Mouse (Mus musculus) liver, adult 2 months (tissue): ENCODE data around the gene Spire2. TPM values are rescaled to one million over a fixed set of nuclear protein-coding genes. Genes with fewer than 3 reads are reported as not detected.

Source experiments
- DNase-seq: peaks from one replicate; pipeline ENCODE4 v3.0.0-alpha.2; 2011; ENCODE audit warnings: low read depth, low spot score; ENCODE audit errors: extremely low read depth
- H3K27ac ChIP-seq: fragments of 200-500 bp; replicated peaks from 2 replicates; pipeline ENCODE4 v1.5.1; 2012; ENCODE audit warnings: low read depth, mild to moderate bottlenecking, control low read depth, inconsistent platforms, low read length; ENCODE audit not compliant: insufficient read depth
- H3K27me3 ChIP-seq: fragments of 200-500 bp; 2 replicates; pipeline ENCODE4 v1.6.1; 2012; ENCODE audit warnings: mild to moderate bottlenecking, moderate library complexity, low read length, inconsistent platforms; ENCODE audit not compliant: control insufficient read depth, insufficient read depth
- H3K36me3 ChIP-seq: fragments of 200-500 bp; 2 replicates; pipeline ENCODE4 v1.6.1; 2012; ENCODE audit warnings: low read length, inconsistent platforms; ENCODE audit not compliant: control insufficient read depth, insufficient read depth
- H3K4me1 ChIP-seq: fragments of 200-500 bp; 2 replicates; pipeline ENCODE4 v1.6.1; 2011; ENCODE audit warnings: low read length; ENCODE audit not compliant: control insufficient read depth, insufficient read depth
- H3K4me3 ChIP-seq: fragments of 200-500 bp; 2 replicates; pipeline ENCODE4 v1.5.1; 2011; ENCODE audit warnings: low read depth, mild to moderate bottlenecking, control low read depth, low read length, moderate library complexity; ENCODE audit not compliant: insufficient read depth
- H3K79me2 ChIP-seq: fragments of 200-500 bp; 2 replicates; pipeline ENCODE4 v1.6.1; 2012; ENCODE audit warnings: inconsistent platforms, mild to moderate bottlenecking, low read length, moderate library complexity; ENCODE audit not compliant: control insufficient read depth, insufficient read depth
- H3K9ac ChIP-seq: fragments of 200-500 bp; 2 replicates; pipeline ENCODE4 v1.6.1; 2012; ENCODE audit warnings: low read depth, mild to moderate bottlenecking, control low read depth, inconsistent platforms, low read length
- CTCF ChIP-seq: fragments of 200-500 bp; IDR thresholded peaks from 2 replicates; pipeline ENCODE4 v1.5.1; 2011; ENCODE audit warnings: low read depth, low read length, control low read depth
- POLR2A ChIP-seq: fragments of 200-500 bp; IDR thresholded peaks from 2 replicates; pipeline ENCODE4 v1.6.1; 2011; ENCODE audit warnings: low read length, control low read depth; ENCODE audit not compliant: insufficient read depth; ENCODE audit errors: extremely low read depth
- WGBS: fragments of 180-500 bp; shearing (Covaris S2); methylation state at CpG from one replicate; pipeline ENCODE4 v1.1.7; 2018; 5-methylcytosine and 5-hydroxymethylcytosine counted together
- polyA plus RNA-seq: library from polyadenylated mRNA; depleted of rRNA; stranded (reverse); fragments of >200 nt; gene quantifications from 2 replicates; pipeline ENCODE4 v1.2.3, GENCODE M21; 2012
- total RNA-seq: library from RNA; depleted of rRNA; stranded (reverse); fragments of >200 nt; gene quantifications from 2 replicates; pipeline ENCODE4 v1.2.3, GENCODE M21; 2014

The Spire2 gene
- total and polyA plus RNA-seq, 2 experiments: under 0.01 to 0.13 TPM

GRCm38 (mm10) chr8:123407612-123408011, 75.1 kb downstream of the Spire2 start:
- Histone ChIP-seq H3K9ac (no peak overlapping the region), H3K79me2 (no peaks in the 10 kb centered on the region), H3K4me1 (no peaks in the 10 kb centered on the region), H3K4me3 (no peak overlapping the region), H3K27me3 (peaks cover 10% of the 10 kb centered on the region), H3K27ac (no peak overlapping the region), H3K36me3 (no peaks in the 10 kb centered on the region)
- TF ChIP-seq CTCF (no peak), POLR2A (no peak)
- 86% methylated on average over 13 of the region's 13 CpGs for WGBS
- DNase-seq: no peak

- H3K4me1 ChIP-seq: no peaks in the 10 kb centered on the region
- H3K27me3 ChIP-seq: peaks cover 10% of the 10 kb centered on the region
- no peak for DNase-seq
These were observed 76.4 kb downstream of the Spire2 start for GRCm38 (mm10) chr8:123408586-123409544.

GRCm38 (mm10) chr8:123410049-123410587, 77.6 kb downstream of the Spire2 start:
- Histone ChIP-seq H3K36me3 (no peaks in the 10 kb centered on the region), H3K27ac (no peak overlapping the region), H3K79me2 (no peaks in the 10 kb centered on the region), H3K9ac (no peak overlapping the region), H3K4me3 (no peak overlapping the region), H3K27me3 (peaks cover 10% of the 10 kb centered on the region), H3K4me1 (no peaks in the 10 kb centered on the region)
- no peak for DNase-seq
- 76% methylated on average over 8 of the region's 8 CpGs for WGBS
- TF ChIP-seq POLR2A (no peak), CTCF (no peak)

More at GRCm38 (mm10) chr8:123408586-123409544, 76.4 kb downstream of the Spire2 start:
- no peak overlapping the region for H3K9ac ChIP-seq
- H3K27ac ChIP-seq: no peak overlapping the region
- 61% methylated on average over 9 of the region's 9 CpGs for WGBS
- no peaks in the 10 kb centered on the region for H3K79me2 ChIP-seq
- H3K36me3 ChIP-seq: no peaks in the 10 kb centered on the region
- TF ChIP-seq POLR2A (no peak), CTCF (no peak)
- H3K4me3 ChIP-seq: no peak overlapping the region

GRCm38 (mm10) chr8:123410788-123411187, 78.3 kb downstream of the Spire2 start:
- Histone ChIP-seq H3K79me2 (no peaks in the 10 kb centered on the region), H3K4me3 (no peak overlapping the region), H3K36me3 (no peaks in the 10 kb centered on the region), H3K4me1 (no peaks in the 10 kb centered on the region), H3K9ac (no peak overlapping the region), H3K27me3 (peaks cover 10% of the 10 kb centered on the region), H3K27ac (no peak overlapping the region)
- DNase-seq: no peak
- WGBS: 22% methylated on average over 11 of the region's 11 CpGs
- TF ChIP-seq CTCF (no peak), POLR2A (no peak)

GRCm38 (mm10) chr8:123411246-123411645, 78.7 kb downstream of the Spire2 start, which contains the start of gene Tubb3:
TSS of gene Tubb3 (plus strand) at chr8:123411424.
- Histone ChIP-seq H3K79me2 (no peaks in the 10 kb centered on the region), H3K4me3 (no peak within 1 kb of the TSS), H3K4me1 (no peaks in the 10 kb centered on the region), H3K9ac (no peak within 1 kb of the TSS), H3K36me3 (no peaks in the 10 kb centered on the region), H3K27me3 (peaks cover 10% of the 10 kb centered on the region), H3K27ac (no peak within 1 kb of the TSS)
- WGBS: 3% methylated on average over 29 of the region's 29 CpGs
- TF ChIP-seq POLR2A: no peak
- TF ChIP-seq CTCF: no peak
- no peak for DNase-seq

- H3K27me3 ChIP-seq: peaks cover 10% of the 10 kb centered on the region
- H3K4me3 ChIP-seq: no peak overlapping the region
- H3K79me2 ChIP-seq: no peaks in the 10 kb centered on the region
- no peak overlapping the region for H3K27ac ChIP-seq
- 18% methylated on average over 16 of the region's 16 CpGs for WGBS
- DNase-seq: no peak
- no peaks in the 10 kb centered on the region for H3K4me1 ChIP-seq
- no peaks in the 10 kb centered on the region for H3K36me3 ChIP-seq
- H3K9ac ChIP-seq: no peak overlapping the region
- TF ChIP-seq CTCF (no peak), POLR2A (no peak)
These were observed 79.3 kb downstream of the Spire2 start for GRCm38 (mm10) chr8:123411781-123412327.
